Mouse (Mus musculus) embryo, embryonic 10 days (tissue): ENCODE measurements around the gene Gfod1.

Experiments
- DNase-seq: peaks from one replicate; pipeline ENCODE4 v3.0.0-alpha.2; 2015; ENCODE audit warnings: low spot score

Gfod1 gene

GRCm38 (mm10) chr13:43262114-43262739 lies 41.7 kb downstream of the Gfod1 start:
- DNase-seq = no peak

- no peak for DNase-seq
Observed at GRCm38 (mm10) chr13:43261287-43261686, 42.7 kb downstream of the Gfod1 start.

- no peak for DNase-seq
Observed at GRCm38 (mm10) chr13:43260731-43261130, 43.2 kb downstream of the Gfod1 start.

- DNase-seq = no peak
Observed at GRCm38 (mm10) chr13:43256447-43256846, 47.5 kb downstream of the Gfod1 start.

- DNase-seq = no peak
Observed at GRCm38 (mm10) chr13:43253526-43253925, 50.4 kb downstream of the Gfod1 start.

GRCm38 (mm10) chr13:43252105-43252790 lies 51.7 kb downstream of the Gfod1 start:
- DNase-seq = no peak

- no peak for DNase-seq
Observed at GRCm38 (mm10) chr13:43251391-43251790, 52.6 kb downstream of the Gfod1 start.

- DNase-seq = no peak
Observed at GRCm38 (mm10) chr13:43250653-43251052, 53.3 kb downstream of the Gfod1 start.

- no peak for DNase-seq
Observed at GRCm38 (mm10) chr13:43250106-43250505, 53.9 kb downstream of the Gfod1 start.

GRCm38 (mm10) chr13:43248381-43248780 lies 55.6 kb downstream of the Gfod1 start:
- DNase-seq = no peak

GRCm38 (mm10) chr13:43246876-43247275 lies 57.1 kb downstream of the Gfod1 start:
- DNase-seq = no peak

- peak; percentile 59 for DNase-seq
Observed at GRCm38 (mm10) chr13:43243793-43244192, 60.2 kb downstream of the Gfod1 start.

- no peak for DNase-seq
Observed at GRCm38 (mm10) chr13:43243240-43243639, 60.7 kb downstream of the Gfod1 start.

GRCm38 (mm10) chr13:43241750-43242149 lies 62.2 kb downstream of the Gfod1 start:
- no peak for DNase-seq

- DNase-seq = no peak
Observed at GRCm38 (mm10) chr13:43241069-43241468, 62.9 kb downstream of the Gfod1 start.

- no peak for DNase-seq
Observed at GRCm38 (mm10) chr13:43239790-43240216, 64.2 kb downstream of the Gfod1 start.

GRCm38 (mm10) chr13:43236630-43237029 lies 67.3 kb downstream of the Gfod1 start:
- no peak for DNase-seq

- no peak for DNase-seq
Observed at GRCm38 (mm10) chr13:43235982-43236381, 68.0 kb downstream of the Gfod1 start.

GRCm38 (mm10) chr13:43235586-43235910 lies 68.4 kb downstream of the Gfod1 start:
- no peak for DNase-seq

- no peak for DNase-seq
Observed at GRCm38 (mm10) chr13:43234869-43235585, 68.9 kb downstream of the Gfod1 start.

- no peak for DNase-seq
Observed at GRCm38 (mm10) chr13:43233331-43233730, 70.6 kb downstream of the Gfod1 start.

GRCm38 (mm10) chr13:43231965-43232860 lies 71.8 kb downstream of the Gfod1 start:
- peak; percentile 52 for DNase-seq
